Mouse (Mus musculus) olfactory bulb, adult 2 months (tissue): Measurements from ENCODE around the gene Fbln2.

ENCODE experiments used
- CTCF ChIP-seq: fragments of 200-500 bp; IDR thresholded peaks from 2 replicates; pipeline ENCODE4 v1.5.1; 2012; ENCODE audit warnings: low read depth, mild to moderate bottlenecking, low read length, moderate library complexity; ENCODE audit not compliant: insufficient read depth
- POLR2A ChIP-seq: fragments of 200-500 bp; IDR thresholded peaks from 2 replicates; pipeline ENCODE4 v1.6.1; 2012; ENCODE audit warnings: mild to moderate bottlenecking, low read depth, low read length, moderate library complexity; ENCODE audit not compliant: insufficient read depth

DNA sequence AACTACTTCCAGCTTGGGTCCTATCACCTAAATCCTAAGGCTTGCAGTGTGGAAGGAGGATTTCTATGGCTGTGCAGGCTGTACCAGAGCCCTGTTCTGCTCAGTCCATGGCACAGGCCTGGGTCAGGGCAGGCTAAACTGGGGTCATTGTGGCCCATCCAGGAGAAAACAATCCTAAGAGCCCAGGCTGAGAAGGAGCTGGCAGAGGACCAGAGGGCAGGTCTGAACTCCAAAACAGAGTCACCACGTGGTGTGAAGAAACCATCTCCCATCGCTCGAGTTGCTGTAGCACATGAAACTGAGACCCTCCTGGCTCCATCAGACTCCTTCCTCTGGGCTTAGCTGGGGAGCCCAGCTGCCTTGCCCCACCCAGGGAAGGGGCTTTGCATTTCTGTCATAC lies 6.9 kb upstream of the Fbln2 start:
- no peak for TF ChIP-seq POLR2A
- no peak for TF ChIP-seq CTCF
